Comparison of ENCODE assay signal across 15 mouse cellular contexts in the genomic region with DNA sequence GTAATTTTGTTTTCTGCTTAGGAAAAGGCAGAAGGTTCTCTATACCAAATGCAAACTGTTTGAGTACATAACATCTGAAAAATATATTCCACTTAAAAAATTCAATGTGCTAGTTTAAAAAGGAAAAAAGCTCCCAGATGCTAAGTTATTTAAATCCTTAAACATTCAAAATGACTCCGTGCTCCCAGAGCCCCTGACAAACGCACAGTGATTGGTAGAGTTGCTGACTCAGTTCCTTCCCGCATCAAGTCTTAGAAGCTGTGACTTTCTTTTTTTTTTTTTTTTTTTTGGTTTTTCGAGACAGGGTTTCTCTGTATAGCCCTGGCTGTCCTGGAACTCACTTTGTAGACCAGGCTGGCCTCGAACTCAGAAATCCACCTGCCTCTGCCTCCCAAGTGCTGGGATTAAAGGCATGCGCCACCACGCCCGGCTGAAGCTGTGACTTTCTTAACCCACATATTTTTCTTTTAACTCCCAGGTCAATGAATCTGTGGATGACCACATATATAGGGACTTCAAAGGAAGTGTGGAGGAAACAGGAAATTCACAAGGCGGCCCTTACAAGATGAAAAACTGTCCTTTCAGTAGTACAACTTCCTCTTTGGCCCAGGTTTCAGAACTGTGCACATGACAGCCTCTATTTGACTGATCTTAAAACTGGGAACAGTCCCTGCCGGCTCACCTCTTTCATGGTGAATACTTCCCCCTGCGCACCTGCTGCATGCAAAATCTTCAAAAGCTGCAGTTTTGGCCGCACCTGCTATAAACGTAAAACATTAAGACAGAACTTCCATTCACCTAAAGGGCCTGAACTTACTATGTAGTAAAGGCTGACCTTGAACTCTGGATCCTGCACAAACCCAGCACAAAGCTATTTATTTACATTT. TPM values are rescaled to one million over a fixed set of nuclear protein-coding genes. Genes with fewer than 3 reads are reported as not detected.
A peak's percentile ranks its signal among the peaks of the same experiment; 100 is the strongest.
DNase-seq lines count a peak whose midpoint lies in the region.
"Had no signal": no experiment of that assay in that cellular context is flagged by ENCODE, and none has a peak within 500 bp of the region (broad histone marks: within the 10 kb centered on the region; RNA-seq: fewer than 3 reads in every experiment).

No protein-coding gene starts in this region.

- H3K4me3 ChIP-seq in hindbrain, embryonic 10.5 days, result no peak overlapping the region
- H3K4me3 ChIP-seq: embryonic facial prominence, embryonic 15.5 days; forebrain, embryonic 12.5 days; limb, embryonic 15.5 days; midbrain, embryonic 13.5 days had no signal

- WGBS in hindbrain, embryonic 10.5 days, result 93% methylated on average over 12 of the region's 13 CpGs

- no peaks in the 10 kb centered on the region for H3K27me3 ChIP-seq in hindbrain, embryonic 10.5 days (ENCODE audit: insufficient read depth, poor library complexity, severe bottlenecking)
- H3K27me3 ChIP-seq: embryonic facial prominence, embryonic 15.5 days; forebrain, embryonic 12.5 days; limb, embryonic 15.5 days; midbrain, embryonic 13.5 days had no signal

- H3K9me3 ChIP-seq in hindbrain, embryonic 10.5 days, result no peaks in the 10 kb centered on the region
- H3K9me3 ChIP-seq: embryonic facial prominence, embryonic 15.5 days; forebrain, embryonic 12.5 days; limb, embryonic 15.5 days; midbrain, embryonic 13.5 days had no signal

- peaks cover 96% of the 10 kb centered on the region for H3K36me3 ChIP-seq in hindbrain, embryonic 10.5 days

- H3K27ac ChIP-seq in hindbrain, embryonic 10.5 days, result no peak overlapping the region
- H3K27ac ChIP-seq: embryonic facial prominence, embryonic 15.5 days; forebrain, embryonic 12.5 days; limb, embryonic 15.5 days; midbrain, embryonic 13.5 days had no signal

- no peaks in the 10 kb centered on the region for H3K4me1 ChIP-seq in hindbrain, embryonic 10.5 days (replicated peaks)
- H3K4me1 ChIP-seq: embryonic facial prominence, embryonic 15.5 days; forebrain, embryonic 12.5 days; limb, embryonic 15.5 days; midbrain, embryonic 13.5 days had no signal

- DNase-seq in lung, postnatal 25 days (ENCODE audit: low spot score), result peak; percentile 28
- DNase-seq in lung, postnatal 10 days, result no peak
- DNase-seq in R1 (ENCODE audit: low read depth, low spot score), result peak; percentile 72
- peak; percentile 26 for DNase-seq in naive thymus-derived CD4-positive, alpha-beta T cell, adult 2 months (ENCODE audit: low read depth)
- peak; percentile 37 to 47 for DNase-seq in thymus, postnatal 36 days
- DNase-seq in layer of hippocampus, adult 9-10 months (ENCODE audit: low spot score), result no peak
- DNase-seq in kidney, postnatal 10 days, result no peak
- DNase-seq in hindbrain, embryonic 10.5 days (ENCODE audit: low spot score), result no peak
- DNase-seq: adrenal gland, postnatal 25 days; kidney, adult 8-10 months; lung, embryonic 14.5 days had no signal

RNA-seq across cellular contexts. Expression of a gene that starts 18.2 kb away (rescaled TPM):
- 31.9 and 36.3 TPM in 2 replicates for polyA plus RNA-seq in hindbrain, embryonic 10.5 days (2016; fragmentation: Nextera tagmentation; extraction: Ambion mirVana)

RNA-seq across cellular contexts. Expression of a gene that starts 33.3 kb away (rescaled TPM):
- 16.8 and 20.8 TPM in 2 replicates for polyA plus RNA-seq in hindbrain, embryonic 10.5 days (2016; fragmentation: Nextera tagmentation; extraction: Ambion mirVana)

Comparison
In these comparisons a context has a peak if more than half of its experiments do, and no peak if none do; other contexts are left out.
1. DNase-seq: peak in lung, postnatal 25 days (single experiment), R1 (single experiment), naive thymus-derived CD4-positive, alpha-beta T cell, adult 2 months (single experiment) and thymus, postnatal 36 days (2 of 2); none in lung, postnatal 10 days (single experiment), layer of hippocampus, adult 9-10 months (single experiment), kidney, postnatal 10 days (single experiment) and hindbrain, embryonic 10.5 days (single experiment).